ENCODE assay signal across 26 mouse cellular contexts in the genomic region with DNA sequence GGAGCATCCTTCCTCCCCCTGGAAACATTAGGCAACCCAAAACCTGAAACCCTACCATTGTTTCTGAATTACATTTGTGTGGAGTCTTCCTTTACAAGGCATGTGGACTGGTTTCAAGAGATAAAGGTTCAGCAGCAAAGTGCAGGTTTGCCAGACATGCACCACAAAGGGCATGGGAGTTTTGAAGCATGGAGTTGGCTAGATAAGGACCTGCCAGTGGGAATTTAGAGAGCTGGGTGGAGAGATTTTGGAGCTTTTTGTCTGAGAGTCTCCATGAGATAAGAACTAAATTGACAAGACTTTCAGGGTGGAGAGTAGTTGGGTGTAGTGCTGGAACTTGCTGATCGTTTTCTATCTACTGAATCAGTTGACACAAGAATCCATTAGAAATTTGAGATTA.
"Had no signal": no experiment of that assay in that cellular context is flagged by ENCODE, and none has a peak within 500 bp of the region (broad histone marks: within the 10 kb centered on the region; RNA-seq: fewer than 3 reads in every experiment).

No protein-coding gene starts in this region.

- H3K27ac ChIP-seq: embryonic facial prominence, embryonic 10.5 days; embryonic facial prominence, embryonic 12.5 days; embryonic facial prominence, embryonic 13.5 days; embryonic facial prominence, embryonic 15.5 days; forebrain, embryonic 10.5 days; forebrain, embryonic 12.5 days; forebrain, embryonic 13.5 days; gastrocnemius, adult 2 months; heart, adult 2 months had no signal

- H3K36me3 ChIP-seq: embryonic facial prominence, embryonic 10.5 days; embryonic facial prominence, embryonic 12.5 days; embryonic facial prominence, embryonic 13.5 days; embryonic facial prominence, embryonic 15.5 days; forebrain, embryonic 10.5 days; forebrain, embryonic 12.5 days had no signal

- DNase-seq: cerebellum, adult 9-10 months; cerebellum, adult 9-11 months; cerebellum, postnatal 10 days; cerebellum, postnatal 14 days; cerebellum, postnatal 25 days; cerebellum, postnatal 36 days; embryo, embryonic 11 days; forebrain, postnatal 0 days; gastrocnemius, adult 2 months; gastrocnemius, postnatal 10 days; gastrocnemius, postnatal 14 days; gastrocnemius, postnatal 25 days; gastrocnemius, postnatal 36 days; heart, adult 11 months; heart, adult 18-20 months; heart, adult 2 months had no signal

- H3K9me3 ChIP-seq: embryonic facial prominence, embryonic 10.5 days; embryonic facial prominence, embryonic 12.5 days; embryonic facial prominence, embryonic 13.5 days; embryonic facial prominence, embryonic 15.5 days; forebrain, embryonic 10.5 days; forebrain, embryonic 12.5 days; forebrain, embryonic 13.5 days had no signal

- H3K4me3 ChIP-seq: embryonic facial prominence, embryonic 10.5 days; embryonic facial prominence, embryonic 12.5 days; embryonic facial prominence, embryonic 13.5 days; embryonic facial prominence, embryonic 15.5 days; erythroblast, embryonic 14.5 days; forebrain, embryonic 10.5 days; forebrain, embryonic 12.5 days; forebrain, embryonic 13.5 days; gastrocnemius, adult 2 months; heart, adult 2 months had no signal

- ATAC-seq: forebrain, embryonic 13.5 days; forebrain, embryonic 14.5 days; forebrain, embryonic 16.5 days; forebrain, postnatal 0 days had no signal

- H3K9ac ChIP-seq: embryonic facial prominence, embryonic 12.5 days; embryonic facial prominence, embryonic 13.5 days; embryonic facial prominence, embryonic 15.5 days; forebrain, embryonic 12.5 days; forebrain, embryonic 13.5 days; forebrain, postnatal 0 days had no signal

- H3K4me2 ChIP-seq: embryonic facial prominence, embryonic 12.5 days; embryonic facial prominence, embryonic 13.5 days; embryonic facial prominence, embryonic 15.5 days; forebrain, embryonic 12.5 days; forebrain, embryonic 13.5 days had no signal

- H3K27me3 ChIP-seq: embryonic facial prominence, embryonic 12.5 days; embryonic facial prominence, embryonic 13.5 days; embryonic facial prominence, embryonic 15.5 days; forebrain, embryonic 12.5 days; forebrain, embryonic 13.5 days had no signal

- H3K4me1 ChIP-seq: embryonic facial prominence, embryonic 10.5 days; embryonic facial prominence, embryonic 12.5 days; embryonic facial prominence, embryonic 13.5 days; embryonic facial prominence, embryonic 15.5 days; forebrain, embryonic 10.5 days; forebrain, embryonic 12.5 days; forebrain, embryonic 13.5 days had no signal
